Mouse (Mus musculus) liver, adult 2 months (tissue): ENCODE results near the gene Armcx5. TPM values are rescaled to one million over a fixed set of nuclear protein-coding genes. Genes with fewer than 3 reads are reported as not detected.
A peak's percentile ranks its signal among the peaks of the same experiment; 100 is the strongest.
"Not testable (repeated sequence)": the region's sequence is repeated elsewhere in the genome, so short reads cannot be mapped to it uniquely, and the experiment has no call there.

ENCODE experiments used
- DNase-seq: peaks from one replicate; pipeline ENCODE4 v3.0.0-alpha.2; 2011; ENCODE audit warnings: low read depth, low spot score; ENCODE audit errors: extremely low read depth
- H3K27ac ChIP-seq: fragments of 200-500 bp; replicated peaks from 2 replicates; pipeline ENCODE4 v1.5.1; 2012; ENCODE audit warnings: low read depth, mild to moderate bottlenecking, control low read depth, inconsistent platforms, low read length; ENCODE audit not compliant: insufficient read depth
- H3K27me3 ChIP-seq: fragments of 200-500 bp; 2 replicates; pipeline ENCODE4 v1.6.1; 2012; ENCODE audit warnings: mild to moderate bottlenecking, moderate library complexity, low read length, inconsistent platforms; ENCODE audit not compliant: control insufficient read depth, insufficient read depth
- H3K36me3 ChIP-seq: fragments of 200-500 bp; 2 replicates; pipeline ENCODE4 v1.6.1; 2012; ENCODE audit warnings: low read length, inconsistent platforms; ENCODE audit not compliant: control insufficient read depth, insufficient read depth
- H3K4me1 ChIP-seq: fragments of 200-500 bp; 2 replicates; pipeline ENCODE4 v1.6.1; 2011; ENCODE audit warnings: low read length; ENCODE audit not compliant: control insufficient read depth, insufficient read depth
- H3K4me3 ChIP-seq: fragments of 200-500 bp; 2 replicates; pipeline ENCODE4 v1.5.1; 2011; ENCODE audit warnings: low read depth, mild to moderate bottlenecking, control low read depth, low read length, moderate library complexity; ENCODE audit not compliant: insufficient read depth
- H3K79me2 ChIP-seq: fragments of 200-500 bp; 2 replicates; pipeline ENCODE4 v1.6.1; 2012; ENCODE audit warnings: inconsistent platforms, mild to moderate bottlenecking, low read length, moderate library complexity; ENCODE audit not compliant: control insufficient read depth, insufficient read depth
- H3K9ac ChIP-seq: fragments of 200-500 bp; 2 replicates; pipeline ENCODE4 v1.6.1; 2012; ENCODE audit warnings: low read depth, mild to moderate bottlenecking, control low read depth, inconsistent platforms, low read length
- CTCF ChIP-seq: fragments of 200-500 bp; IDR thresholded peaks from 2 replicates; pipeline ENCODE4 v1.5.1; 2011; ENCODE audit warnings: low read depth, low read length, control low read depth
- POLR2A ChIP-seq: fragments of 200-500 bp; IDR thresholded peaks from 2 replicates; pipeline ENCODE4 v1.6.1; 2011; ENCODE audit warnings: low read length, control low read depth; ENCODE audit not compliant: insufficient read depth; ENCODE audit errors: extremely low read depth
- whole genome bisulfite sequencing: fragments of 180-500 bp; shearing (Covaris S2); methylation state at CpG from one replicate; pipeline ENCODE4 v1.1.7; 2018; 5-methylcytosine and 5-hydroxymethylcytosine counted together
- polyA plus RNA-seq: library from polyadenylated mRNA; depleted of rRNA; stranded (reverse); fragments of >200 nt; gene quantifications from 2 replicates; pipeline ENCODE4 v1.2.3, GENCODE M21; 2012
- total RNA-seq: library from RNA; depleted of rRNA; stranded (reverse); fragments of >200 nt; gene quantifications from 2 replicates; pipeline ENCODE4 v1.2.3, GENCODE M21; 2014

The Armcx5 gene
- total and polyA plus RNA-seq, 2 experiments = 0.37 to 3.4 TPM

- no peak overlapping the region for H3K4me3 ChIP-seq
- H3K27ac ChIP-seq = no peak overlapping the region
- H3K4me1 ChIP-seq = peaks cover 5% of the 10 kb centered on the region
- no peaks in the 10 kb centered on the region for H3K27me3 ChIP-seq
- WGBS = 59% methylated on average over 2 of the region's 2 CpGs
- no peak overlapping the region for H3K9ac ChIP-seq
- peak; percentile 77 for DNase-seq
- TF ChIP-seq CTCF = no peak
- no peak for TF ChIP-seq POLR2A
- no peaks in the 10 kb centered on the region for H3K79me2 ChIP-seq
- H3K36me3 ChIP-seq = no peaks in the 10 kb centered on the region
These were observed 3.6 kb upstream of the Armcx5 start for GRCm38 (mm10) chrX:135738730-135739520.

GRCm38 (mm10) chrX:135743056-135743355, 473 bp downstream of the Armcx5 start:
- DNase-seq = no peak

DNA sequence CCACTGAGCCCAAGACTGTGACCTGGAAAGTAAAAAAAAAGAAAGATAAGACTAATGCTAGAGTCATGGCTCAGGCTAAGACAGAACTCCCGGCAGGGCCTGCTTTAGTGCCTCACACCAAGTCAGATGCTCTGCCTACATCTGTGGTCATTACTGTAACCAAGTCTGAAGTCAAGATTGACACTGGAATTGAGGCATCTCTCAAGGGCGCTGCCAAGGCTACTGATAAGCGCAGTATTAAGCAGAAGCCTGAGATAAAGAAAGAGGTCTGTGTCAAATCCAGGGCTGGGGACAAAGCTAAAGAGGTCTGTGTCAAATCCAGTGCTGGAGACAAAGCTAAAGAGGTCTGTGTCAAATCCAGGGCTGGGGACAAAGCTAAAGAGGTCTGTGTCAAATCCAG, 2.8 kb downstream of the Armcx5 start:
- not testable (repeated sequence) for H3K9ac ChIP-seq, H3K36me3 ChIP-seq, H3K27me3 ChIP-seq, DNase-seq, H3K4me1 ChIP-seq, H3K27ac ChIP-seq, H3K79me2 ChIP-seq, H3K4me3 ChIP-seq
- WGBS = 84% methylated on average over 3 of the region's 3 CpGs

More at GRCm38 (mm10) chrX:135743056-135743355, 473 bp downstream of the Armcx5 start:
- Histone ChIP-seq H3K9ac (peak overlapping the region; percentile 80), H3K4me3 (peak overlapping the region; percentile 98), H3K36me3 (no peaks in the 10 kb centered on the region), H3K27ac (peak overlapping the region; percentile 71; the same call in 1 of the 2 replicates), H3K27me3 (no peaks in the 10 kb centered on the region), H3K4me1 (peaks cover 5% of the 10 kb centered on the region), H3K79me2 (no peaks in the 10 kb centered on the region)
- TF ChIP-seq POLR2A (no peak), CTCF (no peak)
- 0% methylated on average over 7 of the region's 7 CpGs for WGBS

- 3% methylated on average over 2 of the region's 2 CpGs for WGBS
- H3K9ac ChIP-seq = no peak overlapping the region
- H3K4me1 ChIP-seq = no peaks in the 10 kb centered on the region
- DNase-seq = peak; percentile 41
- H3K36me3 ChIP-seq = no peaks in the 10 kb centered on the region; the same call in 1 of the 2 replicates
- no peaks in the 10 kb centered on the region for H3K27me3 ChIP-seq
- no peak overlapping the region for H3K27ac ChIP-seq
- H3K79me2 ChIP-seq = no peaks in the 10 kb centered on the region
- H3K4me3 ChIP-seq = no peak overlapping the region
- TF ChIP-seq POLR2A (no peak), CTCF (peak; percentile 62)
These were observed 10.3 kb downstream of the Armcx5 start for GRCm38 (mm10) chrX:135752832-135753231.

- Histone ChIP-seq H3K79me2 (no peaks in the 10 kb centered on the region), H3K4me3 (no peak overlapping the region), H3K4me1 (no peaks in the 10 kb centered on the region), H3K36me3 (peaks cover 5% of the 10 kb centered on the region; the same call in 1 of the 2 replicates), H3K27ac (no peak overlapping the region), H3K9ac (no peak overlapping the region), H3K27me3 (no peaks in the 10 kb centered on the region)
- no peak for TF ChIP-seq CTCF
- no peak for TF ChIP-seq POLR2A
- peak; percentile 1 for DNase-seq
These were observed 19.2 kb downstream of the Armcx5 start for GRCm38 (mm10) chrX:135761707-135762106.

DNA sequence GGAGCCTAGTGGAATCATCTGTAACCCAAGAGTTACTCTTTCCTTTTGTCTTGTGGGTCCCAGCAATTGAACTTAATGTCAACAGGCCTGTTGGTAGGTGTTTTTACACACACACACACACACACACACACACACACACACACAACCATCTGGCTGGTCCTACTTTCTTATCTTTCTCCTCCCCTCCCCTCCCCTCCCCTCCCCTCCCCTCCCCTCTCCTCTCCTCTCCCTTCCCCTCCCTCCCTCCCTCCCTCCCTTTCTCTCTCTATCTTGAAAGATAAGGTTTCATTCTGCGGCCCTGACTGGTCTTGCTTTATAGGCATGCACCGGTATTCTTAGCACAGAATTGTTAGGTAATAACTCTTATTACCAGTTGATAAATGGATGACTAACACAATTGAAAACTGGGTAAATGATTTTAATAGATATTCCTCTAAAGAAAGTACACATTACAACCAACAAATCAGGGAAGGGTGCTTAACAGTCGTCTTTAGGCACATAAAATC, 25.6 kb downstream of the Armcx5 start:
- DNase-seq = no peak
- WGBS = 73% methylated on average over 2 of the region's 3 CpGs
- Histone ChIP-seq H3K4me3 (no peak overlapping the region), H3K79me2 (no peaks in the 10 kb centered on the region), H3K27me3 (no peaks in the 10 kb centered on the region), H3K9ac (no peak overlapping the region), H3K27ac (no peak overlapping the region), H3K36me3 (no peaks in the 10 kb centered on the region; the same call in 1 of the 2 replicates), H3K4me1 (no peaks in the 10 kb centered on the region)
- no peak for TF ChIP-seq CTCF
- no peak for TF ChIP-seq POLR2A
